Mouse (Mus musculus): ENCODE measurements at regions not wholly inside any gene's neighbourhood (a gene's known extent, or its start where the extent isn't known, plus 50 kb on each side); places are given as distances from the start of the nearest gene placed in this dataset.

DNA sequence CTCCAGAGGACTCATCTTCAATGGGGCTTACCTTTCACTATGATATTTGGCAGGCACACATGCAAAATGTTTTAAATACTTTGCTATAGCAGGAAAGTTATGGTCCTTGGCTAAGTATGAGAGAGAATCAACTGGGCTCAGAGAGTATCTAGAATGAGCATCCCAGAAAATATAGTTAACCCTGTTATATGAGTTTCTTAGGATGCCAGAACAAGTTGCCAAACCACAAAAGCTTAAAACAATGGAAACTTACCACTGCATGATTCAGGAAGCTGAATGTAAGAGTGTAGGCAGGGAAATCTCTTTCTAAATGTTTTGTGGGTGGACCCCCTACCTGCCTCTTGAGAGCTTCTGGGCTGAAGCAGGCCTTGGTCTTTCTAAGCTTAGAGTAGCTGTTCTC lies 325.3 kb downstream of the Fam198b start:
- TF ChIP-seq MYC (IDR thresholded peaks at IDR 0.05; ENCODE audit: low read depth, low read length) (no peak), NRF1 (IDR thresholded peaks at IDR 0.05; ENCODE audit: low read depth, low read length) (no peak), SMC3 (IDR thresholded peaks at IDR 0.05; ENCODE audit: low read depth, low read length) (no peak), POLR2AphosphoS2 (IDR thresholded peaks at IDR 0.05; ENCODE audit: low read depth, low read length) (no peak), MAFK (IDR thresholded peaks at IDR 0.05; ENCODE audit: insufficient replicate concordance, low read length) (no peak), GABPA (IDR thresholded peaks at IDR 0.05; ENCODE audit: insufficient replicate concordance, low read depth, low read length) (no peak), USF1 (IDR thresholded peaks at IDR 0.05; ENCODE audit: low read depth, low read length) (no peak), ZKSCAN1 (IDR thresholded peaks at IDR 0.05; ENCODE audit: borderline replicate concordance, low read depth, low read length) (no peak), TBP (conservative IDR thresholded peaks at IDR 0.05; ENCODE audit: low read depth, low read length) (no peak), ETS1 (conservative IDR thresholded peaks at IDR 0.05; ENCODE audit: low read depth, low read length) (no peak)
- Histone ChIP-seq H3K9me3 (replicated peaks; ENCODE audit: low read length) (no peaks in the 10 kb centered on the region), H3K79me2 (replicated peaks; ENCODE audit: control insufficient read depth, extremely low read depth, insufficient read depth, poor library complexity, severe bottlenecking) (no peaks in the 10 kb centered on the region), H3K4me3 (replicated peaks in 1 of 3; ENCODE audit: low read depth in 2 of 3, low read length in 2 of 3, poor library complexity in 1 of 3) (no peak overlapping the region), H3K27me3 (replicated peaks) (no peaks in the 10 kb centered on the region), H3K27ac (ENCODE audit: insufficient read depth, low read depth) (no peak overlapping the region), H3K4me1 (ENCODE audit: control insufficient read depth in 1 of 2, insufficient read depth in 2 of 2) (no peaks in the 10 kb centered on the region), H3K9ac (ENCODE audit: insufficient read depth, low read depth) (no peak overlapping the region), H3K4me2 (ENCODE audit: insufficient read depth, low read depth, poor library complexity, severe bottlenecking) (no peak overlapping the region), H3K36me3 (replicated peaks in 1 of 2; ENCODE audit: control insufficient read depth in 1 of 2, insufficient read depth in 1 of 2, low read length in 1 of 2) (no peaks in the 10 kb centered on the region)
- dilution Hi-C loops (cut with MboI; ENCODE audit: extremely low pct_ligation_motif_present, extremely low pct_unique_long_range_greater_than_20kb, low sequenced_read_pairs) (no loop called here), in situ Hi-C loops (cut with MboI; ENCODE audit: low pct_ligation_motif_present, low pct_unique_long_range_greater_than_20kb, low sequenced_read_pairs) (no loop called here)
- no peak for DNase-seq (ENCODE audit: extremely low read depth)

DNA sequence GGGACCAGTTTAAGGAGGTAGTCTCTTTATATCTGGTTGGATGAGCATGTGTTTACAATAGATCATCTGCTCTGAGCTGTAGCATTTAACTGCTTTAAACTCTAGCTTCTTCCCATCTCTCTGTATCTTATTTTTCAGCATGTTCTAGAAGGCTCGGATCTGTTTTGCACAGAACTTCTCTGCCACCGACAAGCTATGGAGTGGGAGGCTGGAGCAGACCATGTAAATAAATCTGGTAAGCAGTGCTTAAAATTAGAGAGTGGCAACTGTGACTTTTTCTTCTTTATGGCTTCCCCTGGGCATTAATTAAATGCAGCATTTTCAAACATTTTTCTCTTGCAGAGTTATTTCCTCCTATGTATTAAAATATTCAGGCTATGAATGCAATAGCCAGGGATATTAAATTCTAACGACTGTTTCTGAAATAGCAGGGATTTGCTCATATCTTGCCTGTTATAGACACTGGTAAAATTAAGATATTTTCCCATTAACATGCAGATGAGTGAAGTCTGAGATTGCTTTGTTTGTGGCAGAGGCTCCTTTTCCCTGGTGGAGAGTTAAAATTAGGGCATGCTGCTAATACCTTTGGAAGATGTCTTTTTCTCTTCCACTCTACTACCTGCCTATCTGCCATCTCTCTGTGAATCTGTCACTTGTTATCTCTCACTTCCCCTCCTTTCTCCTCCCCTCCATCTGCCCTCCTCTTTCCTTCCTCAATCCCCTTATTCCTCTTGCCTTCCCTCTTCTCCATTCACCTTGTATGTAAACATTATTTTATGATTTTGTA lies 327.2 kb downstream of the Fam198b start:
- Histone ChIP-seq H3K9ac (ENCODE audit: insufficient read depth, low read depth) (no peak overlapping the region), H3K27me3 (replicated peaks) (no peaks in the 10 kb centered on the region), H3K4me3 (replicated peaks in 1 of 3; ENCODE audit: low read depth in 2 of 3, low read length in 2 of 3, poor library complexity in 1 of 3) (no peak overlapping the region), H3K4me1 (ENCODE audit: control insufficient read depth in 1 of 2, insufficient read depth in 2 of 2) (no peaks in the 10 kb centered on the region), H3K79me2 (replicated peaks; ENCODE audit: control insufficient read depth, extremely low read depth, insufficient read depth, poor library complexity, severe bottlenecking) (no peaks in the 10 kb centered on the region), H3K36me3 (replicated peaks in 1 of 2; ENCODE audit: control insufficient read depth in 1 of 2, insufficient read depth in 1 of 2, low read length in 1 of 2) (no peaks in the 10 kb centered on the region), H3K4me2 (ENCODE audit: insufficient read depth, low read depth, poor library complexity, severe bottlenecking) (no peak overlapping the region), H3K27ac (ENCODE audit: insufficient read depth, low read depth) (no peak overlapping the region), H3K9me3 (replicated peaks; ENCODE audit: low read length) (no peaks in the 10 kb centered on the region)
- dilution Hi-C loops (cut with MboI; ENCODE audit: extremely low pct_ligation_motif_present, extremely low pct_unique_long_range_greater_than_20kb, low sequenced_read_pairs) (no loop called here), in situ Hi-C loops (cut with MboI; ENCODE audit: low pct_ligation_motif_present, low pct_unique_long_range_greater_than_20kb, low sequenced_read_pairs) (no loop called here)
- no peak for TF ChIP-seq SIN3A (IDR thresholded peaks at IDR 0.05; ENCODE audit: low read length)
- no peak for TF ChIP-seq MEF2A (IDR thresholded peaks at IDR 0.05; ENCODE audit: borderline replicate concordance, low read depth, low read length)
- no peak for TF ChIP-seq ZNF384 (IDR thresholded peaks at IDR 0.05; ENCODE audit: low read depth, low read length)
- TF ChIP-seq TBP (conservative IDR thresholded peaks at IDR 0.05; ENCODE audit: low read depth, low read length): no peak
- no peak for TF ChIP-seq CHD1 (IDR thresholded peaks at IDR 0.05; ENCODE audit: low read depth, low read length)
- TF ChIP-seq ZMIZ1 (IDR thresholded peaks at IDR 0.05; ENCODE audit: low read depth, low read length): no peak
- TF ChIP-seq CHD2 (IDR thresholded peaks at IDR 0.05; ENCODE audit: low read length): no peak
- TF ChIP-seq EP300 (IDR thresholded peaks at IDR 0.05; ENCODE audit: low read length): no peak
- TF ChIP-seq MAZ (IDR thresholded peaks at IDR 0.05; ENCODE audit: low read depth, low read length): no peak
- no peak for TF ChIP-seq CTCF (conservative IDR thresholded peaks at IDR 0.05 in 1 of 2, IDR thresholded peaks at IDR 0.05 in 1 of 2; ENCODE audit: low read depth in 2 of 2, low read length in 2 of 2)
- TF ChIP-seq PAX5 (IDR thresholded peaks at IDR 0.05; ENCODE audit: low read length): no peak
- TF ChIP-seq KAT2A (IDR thresholded peaks at IDR 0.05; ENCODE audit: insufficient replicate concordance, low read length): no peak
- no peak for TF ChIP-seq ZC3H11A (IDR thresholded peaks at IDR 0.05; ENCODE audit: low read depth, low read length)
- TF ChIP-seq POLR2A (IDR thresholded peaks at IDR 0.05; ENCODE audit: low read depth, low read length): no peak
- no peak for DNase-seq (ENCODE audit: extremely low read depth)
